Mouse (Mus musculus): ENCODE results near the gene Sned1. TPM values are rescaled to one million over a fixed set of nuclear protein-coding genes. Genes with fewer than 3 reads are reported as not detected.

Sned1 gene
- total and polyA plus RNA-seq, 3 experiments: 7.2 to 8.9 (median 7.6) TPM

DNA sequence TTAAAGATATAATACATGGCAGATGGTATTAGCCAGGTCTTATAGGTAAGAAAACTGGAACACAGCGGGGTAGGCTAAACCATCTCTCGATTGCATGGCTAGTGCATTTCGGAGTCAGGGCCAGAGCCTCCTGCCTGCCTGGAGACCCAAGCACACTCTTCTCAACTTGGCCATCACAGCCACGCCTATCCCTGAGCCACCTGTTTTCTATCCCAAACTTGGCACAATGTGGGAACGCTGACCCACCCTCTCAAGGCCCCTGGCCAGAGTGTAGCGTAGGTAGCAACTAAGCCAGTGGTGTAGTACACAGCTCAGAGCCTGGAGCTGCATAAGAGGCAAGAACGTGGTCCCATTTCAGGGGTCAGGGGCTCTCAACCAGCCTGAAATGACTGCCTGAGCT is 20.1 kb downstream of the Sned1 start:
- DNase-seq: no peak
- no peak overlapping the region for H3K4me3 ChIP-seq

DNA sequence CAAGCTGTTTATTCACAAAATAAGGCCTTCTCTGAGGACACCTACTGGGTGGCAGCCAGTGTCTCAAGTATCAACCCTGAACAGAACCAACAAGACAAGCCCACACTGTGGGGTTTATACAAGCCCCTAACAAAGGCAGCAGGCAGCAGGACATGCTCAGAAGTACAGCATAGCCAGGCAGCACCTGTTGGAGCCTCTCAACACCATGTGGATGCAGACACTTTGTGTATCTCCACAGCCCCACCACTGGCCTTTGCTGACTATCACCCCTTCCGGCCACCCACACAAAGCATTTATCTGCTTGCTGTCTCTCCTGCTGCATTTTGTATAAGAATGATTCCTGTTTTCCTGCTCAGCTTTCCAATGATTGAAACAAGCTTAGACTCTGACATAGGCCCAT is 21.9 kb downstream of the Sned1 start:
- no peak overlapping the region for H3K4me3 ChIP-seq
- no peak overlapping the region for H3K9ac ChIP-seq (ENCODE audit: low read depth, low read length)
- no peaks in the 10 kb centered on the region for H3K36me3 ChIP-seq (ENCODE audit: control insufficient read depth, insufficient read depth, low read length)
- intact Hi-C loops (cut with DNase I): no loop called here
- no peaks in the 10 kb centered on the region for H3K27me3 ChIP-seq (ENCODE audit: control insufficient read depth, insufficient read depth, low read length)
- H3K79me2 ChIP-seq (replicated peaks; ENCODE audit: control insufficient read depth, insufficient read depth, low read length): no peaks in the 10 kb centered on the region
- DNase-seq: no peak
- TF ChIP-seq POLR2A (IDR thresholded peaks at IDR 0.05; ENCODE audit: insufficient read depth, low read depth, low read length) (no peak), EP300 (IDR thresholded peaks at IDR 0.05; ENCODE audit: insufficient read depth, low read depth, low read length) (no peak), CTCF (IDR thresholded peaks at IDR 0.05) (no peak)
- 81% methylated on average over 1 of the region's 1 CpGs for WGBS
- no peak overlapping the region for H3K27ac ChIP-seq
- no peaks in the 10 kb centered on the region for H3K4me1 ChIP-seq (ENCODE audit: control insufficient read depth, insufficient read depth, low read length)

More for the DNA sequence above, 20.1 kb downstream of the Sned1 start:
- H3K79me2 ChIP-seq (replicated peaks; ENCODE audit: control insufficient read depth, insufficient read depth, low read length): no peaks in the 10 kb centered on the region
- TF ChIP-seq POLR2A (IDR thresholded peaks at IDR 0.05; ENCODE audit: insufficient read depth, low read depth, low read length) (no peak), CTCF (IDR thresholded peaks at IDR 0.05) (no peak), EP300 (IDR thresholded peaks at IDR 0.05; ENCODE audit: insufficient read depth, low read depth, low read length) (no peak)
- intact Hi-C loops (cut with DNase I): no loop called here
- no peaks in the 10 kb centered on the region for H3K27me3 ChIP-seq (ENCODE audit: control insufficient read depth, insufficient read depth, low read length)
- no peak overlapping the region for H3K9ac ChIP-seq (ENCODE audit: low read depth, low read length)
- no peaks in the 10 kb centered on the region for H3K36me3 ChIP-seq (ENCODE audit: control insufficient read depth, insufficient read depth, low read length)
- no peaks in the 10 kb centered on the region for H3K4me1 ChIP-seq (ENCODE audit: control insufficient read depth, insufficient read depth, low read length)
- no peak overlapping the region for H3K27ac ChIP-seq
- WGBS: 87% methylated on average over 7 of the region's 7 CpGs

- intact Hi-C loops (cut with DNase I): no loop called here
- no peak for TF ChIP-seq CTCF (IDR thresholded peaks at IDR 0.05)
- Histone ChIP-seq H3K27ac (no peak overlapping the region), H3K4me1 (ENCODE audit: control insufficient read depth, insufficient read depth, low read length) (no peaks in the 10 kb centered on the region), H3K36me3 (ENCODE audit: control insufficient read depth, insufficient read depth, low read length) (no peaks in the 10 kb centered on the region), H3K9ac (ENCODE audit: low read depth, low read length) (no peak overlapping the region), H3K79me2 (replicated peaks; ENCODE audit: control insufficient read depth, insufficient read depth, low read length) (no peaks in the 10 kb centered on the region), H3K4me3 (no peak overlapping the region), H3K27me3 (ENCODE audit: control insufficient read depth, insufficient read depth, low read length) (no peaks in the 10 kb centered on the region)
- peak in 1 of 2 experiments; percentile 14 for DNase-seq
- 40% methylated on average over 3 of the region's 3 CpGs for WGBS
Measured at GRCm38 (mm10) chr1:93267207-93267606, 31.6 kb downstream of the Sned1 start.

GRCm38 (mm10) chr1:93268246-93268645 is 32.6 kb downstream of the Sned1 start:
- H3K27ac ChIP-seq: no peak overlapping the region
- no peaks in the 10 kb centered on the region for H3K79me2 ChIP-seq (replicated peaks; ENCODE audit: control insufficient read depth, insufficient read depth, low read length)
- no peaks in the 10 kb centered on the region for H3K27me3 ChIP-seq (ENCODE audit: control insufficient read depth, insufficient read depth, low read length)
- DNase-seq: no peak
- TF ChIP-seq CTCF (IDR thresholded peaks at IDR 0.05) (no peak), EP300 (IDR thresholded peaks at IDR 0.05; ENCODE audit: insufficient read depth, low read depth, low read length) (no peak), POLR2A (IDR thresholded peaks at IDR 0.05; ENCODE audit: insufficient read depth, low read depth, low read length) (no peak)
- no peak overlapping the region for H3K4me3 ChIP-seq
- intact Hi-C loops (cut with DNase I): no loop called here
- H3K4me1 ChIP-seq (ENCODE audit: control insufficient read depth, insufficient read depth, low read length): no peaks in the 10 kb centered on the region
- WGBS: 76% methylated on average over 2 of the region's 2 CpGs
- H3K9ac ChIP-seq (ENCODE audit: low read depth, low read length): no peak overlapping the region
- H3K36me3 ChIP-seq (ENCODE audit: control insufficient read depth, insufficient read depth, low read length): no peaks in the 10 kb centered on the region

- Histone ChIP-seq H3K4me3 (no peak overlapping the region), H3K27me3 (ENCODE audit: control insufficient read depth, insufficient read depth, low read length) (no peaks in the 10 kb centered on the region), H3K79me2 (replicated peaks; ENCODE audit: control insufficient read depth, insufficient read depth, low read length) (no peaks in the 10 kb centered on the region), H3K36me3 (ENCODE audit: control insufficient read depth, insufficient read depth, low read length) (no peaks in the 10 kb centered on the region), H3K27ac (no peak overlapping the region), H3K9ac (ENCODE audit: low read depth, low read length) (no peak overlapping the region), H3K4me1 (ENCODE audit: control insufficient read depth, insufficient read depth, low read length) (no peaks in the 10 kb centered on the region)
- WGBS: 71% methylated on average over 3 of the region's 3 CpGs
- peak in 1 of 2 experiments; percentile 9 for DNase-seq
- TF ChIP-seq POLR2A (IDR thresholded peaks at IDR 0.05; ENCODE audit: insufficient read depth, low read depth, low read length) (no peak), EP300 (IDR thresholded peaks at IDR 0.05; ENCODE audit: insufficient read depth, low read depth, low read length) (no peak), CTCF (IDR thresholded peaks at IDR 0.05) (no peak)
- intact Hi-C loops (cut with DNase I): no loop called here
Measured at GRCm38 (mm10) chr1:93270516-93271240, 35.0 kb downstream of the Sned1 start.

DNA sequence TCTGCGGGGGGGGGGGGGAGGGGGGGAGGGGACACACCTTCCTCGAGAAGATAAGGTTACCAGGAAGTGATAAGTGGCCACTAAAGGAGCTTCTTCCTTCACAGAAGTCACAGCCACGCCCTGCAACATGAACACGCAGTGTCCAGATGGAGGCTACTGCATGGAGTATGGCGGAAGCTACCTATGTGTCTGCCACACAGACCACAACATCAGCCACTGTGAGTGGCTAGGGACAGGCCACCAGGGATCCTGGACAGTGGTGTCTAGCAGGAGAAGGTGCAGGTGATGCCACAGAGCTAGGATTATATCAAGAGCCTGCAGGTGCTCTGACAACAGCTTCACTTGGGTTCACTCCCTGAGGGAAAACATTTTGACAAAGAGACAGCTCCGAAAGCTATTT is 36.1 kb downstream of the Sned1 start:
- TF ChIP-seq CTCF (IDR thresholded peaks at IDR 0.05) (no peak), POLR2A (IDR thresholded peaks at IDR 0.05; ENCODE audit: insufficient read depth, low read depth, low read length) (no peak), EP300 (IDR thresholded peaks at IDR 0.05; ENCODE audit: insufficient read depth, low read depth, low read length) (no peak)
- H3K27me3 ChIP-seq (ENCODE audit: control insufficient read depth, insufficient read depth, low read length): no peaks in the 10 kb centered on the region
- no peaks in the 10 kb centered on the region for H3K79me2 ChIP-seq (replicated peaks; ENCODE audit: control insufficient read depth, insufficient read depth, low read length)
- H3K4me1 ChIP-seq (ENCODE audit: control insufficient read depth, insufficient read depth, low read length): no peaks in the 10 kb centered on the region
- no peak overlapping the region for H3K9ac ChIP-seq (ENCODE audit: low read depth, low read length)
- DNase-seq: no peak
- 64% methylated on average over 6 of the region's 6 CpGs for WGBS
- intact Hi-C loops (cut with DNase I): no loop called here
- no peak overlapping the region for H3K4me3 ChIP-seq
- no peak overlapping the region for H3K27ac ChIP-seq
- H3K36me3 ChIP-seq (ENCODE audit: control insufficient read depth, insufficient read depth, low read length): no peaks in the 10 kb centered on the region

All from heart, adult 2 months (tissue).